Mouse (Mus musculus) layer of hippocampus, adult 9-11 months (tissue): ENCODE data around the gene Kif1c.

ENCODE experiments used
- DNase-seq: peaks from one replicate; pipeline ENCODE4 v3.0.0; 2022

Gene Kif1c

DNA sequence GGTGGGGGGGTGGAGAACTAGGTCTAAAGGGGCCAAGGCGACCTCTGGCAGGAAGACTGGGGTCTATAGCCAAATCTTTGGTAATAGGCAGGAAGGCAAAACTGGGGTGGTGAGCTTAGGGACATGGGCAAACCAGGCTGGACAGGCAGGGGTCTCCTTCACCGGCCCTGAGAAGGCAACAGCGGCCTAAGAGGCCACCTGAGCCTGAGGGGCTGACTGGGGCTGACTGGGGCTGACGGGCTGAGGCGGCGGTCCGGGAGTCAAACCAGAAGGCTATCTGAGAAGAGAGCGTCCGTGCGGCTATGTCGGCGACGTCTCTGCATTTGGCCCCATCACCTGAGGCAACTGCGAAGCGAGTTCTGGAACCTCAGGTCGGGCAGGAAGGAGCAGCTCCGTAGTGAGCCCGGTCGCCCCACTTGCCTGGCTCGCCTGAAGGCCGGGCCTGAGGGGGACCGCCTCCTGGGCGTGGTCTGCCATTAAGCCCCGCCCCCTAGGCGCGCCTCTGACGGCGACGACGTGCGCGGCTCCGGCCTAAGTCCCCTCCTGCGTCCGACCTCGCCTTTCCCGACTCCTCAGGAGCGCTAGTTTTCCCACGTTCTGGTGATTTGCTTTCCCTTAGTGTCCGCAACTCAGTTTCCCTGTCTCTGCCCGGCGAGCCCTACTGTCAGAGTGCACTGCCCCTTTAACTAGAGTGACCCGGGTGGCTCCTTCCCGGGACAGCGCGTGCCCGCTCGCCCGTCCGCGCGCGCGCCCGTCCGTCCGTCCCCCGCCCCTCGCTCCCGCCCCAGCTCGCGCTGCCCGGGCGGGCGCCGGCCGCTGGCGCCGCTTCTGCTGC is at the start of gene Kif1c, which contains the start of gene Inca1:
Gene Kif1c (plus strand): TSS at position 827 of the 835 bp plus-strand sequence.
Gene Inca1 (minus strand): TSS at position 434 of the 835 bp plus-strand sequence.
- peak; percentile 94 for DNase-seq

GRCm38 (mm10) chr11:70651391-70651790 is 49.0 kb upstream of the Kif1c start:
- peak; percentile 2 for DNase-seq

DNA sequence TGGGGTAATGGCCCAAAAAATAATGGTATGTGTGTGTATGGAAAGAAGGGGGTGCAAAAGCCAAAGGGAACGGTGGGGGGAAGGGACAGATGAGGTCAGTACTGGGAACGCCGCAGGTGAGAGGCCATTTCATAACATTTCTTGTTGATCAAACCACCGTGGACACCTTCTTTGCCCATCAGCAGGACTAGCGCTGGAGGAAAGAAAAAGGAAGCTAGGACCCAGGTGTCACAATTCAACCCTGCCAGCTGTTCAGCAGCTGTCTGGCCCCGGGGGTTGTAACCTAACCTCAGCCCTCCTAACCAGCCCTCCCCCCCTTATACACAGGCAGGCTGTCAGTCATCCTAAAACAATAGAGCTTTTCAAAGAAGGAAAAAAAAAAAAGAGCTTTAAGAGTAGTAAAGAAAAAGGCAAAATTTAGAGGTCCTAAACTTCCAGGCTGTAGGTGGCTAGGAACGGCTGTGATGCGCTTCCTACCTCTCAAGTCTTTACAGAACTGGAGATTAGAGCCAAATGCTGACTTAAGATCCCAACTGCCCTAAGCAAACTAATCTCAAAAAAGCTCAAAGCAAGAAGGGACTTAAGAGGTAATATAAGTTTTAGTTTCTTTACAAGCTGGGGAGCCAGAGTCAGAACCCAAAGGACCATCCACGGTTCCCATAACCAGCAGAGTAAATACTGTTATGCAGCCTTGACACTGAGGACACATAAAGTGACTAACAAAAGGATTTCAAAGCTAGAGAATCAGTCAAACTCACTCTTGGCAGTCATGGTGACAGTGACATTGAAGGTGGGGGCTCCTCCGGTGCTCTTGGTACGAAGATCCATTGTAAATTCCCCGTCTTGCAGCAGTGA is 48.1 kb upstream of the Kif1c start:
- DNase-seq, result peak; percentile 14

DNA sequence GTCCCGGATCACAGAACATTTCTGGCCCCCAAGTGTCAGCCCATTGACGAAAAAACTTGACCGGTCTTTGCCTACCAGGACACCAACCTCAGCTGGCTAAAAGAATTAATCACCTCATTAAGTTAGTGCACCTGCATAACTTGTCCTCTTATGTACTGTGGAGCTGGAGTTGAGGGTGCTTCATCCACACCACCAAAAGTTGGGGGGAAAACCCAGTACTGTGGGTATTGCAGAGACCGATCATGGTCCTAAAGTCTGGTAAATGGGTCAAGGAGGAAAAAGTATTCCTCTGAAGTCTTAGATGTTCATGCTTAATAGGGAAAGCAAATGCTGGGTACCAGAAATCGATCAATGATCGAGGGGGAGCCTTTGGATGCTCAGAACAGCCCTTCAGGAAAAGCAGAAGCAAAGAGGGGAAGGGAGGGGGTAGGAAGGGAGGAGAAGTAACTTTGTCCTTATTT is 47.4 kb upstream of the Kif1c start:
- no peak for DNase-seq

- peak; percentile 44 for DNase-seq
Observed at GRCm38 (mm10) chr11:70653345-70654197, 46.8 kb upstream of the Kif1c start.

DNA sequence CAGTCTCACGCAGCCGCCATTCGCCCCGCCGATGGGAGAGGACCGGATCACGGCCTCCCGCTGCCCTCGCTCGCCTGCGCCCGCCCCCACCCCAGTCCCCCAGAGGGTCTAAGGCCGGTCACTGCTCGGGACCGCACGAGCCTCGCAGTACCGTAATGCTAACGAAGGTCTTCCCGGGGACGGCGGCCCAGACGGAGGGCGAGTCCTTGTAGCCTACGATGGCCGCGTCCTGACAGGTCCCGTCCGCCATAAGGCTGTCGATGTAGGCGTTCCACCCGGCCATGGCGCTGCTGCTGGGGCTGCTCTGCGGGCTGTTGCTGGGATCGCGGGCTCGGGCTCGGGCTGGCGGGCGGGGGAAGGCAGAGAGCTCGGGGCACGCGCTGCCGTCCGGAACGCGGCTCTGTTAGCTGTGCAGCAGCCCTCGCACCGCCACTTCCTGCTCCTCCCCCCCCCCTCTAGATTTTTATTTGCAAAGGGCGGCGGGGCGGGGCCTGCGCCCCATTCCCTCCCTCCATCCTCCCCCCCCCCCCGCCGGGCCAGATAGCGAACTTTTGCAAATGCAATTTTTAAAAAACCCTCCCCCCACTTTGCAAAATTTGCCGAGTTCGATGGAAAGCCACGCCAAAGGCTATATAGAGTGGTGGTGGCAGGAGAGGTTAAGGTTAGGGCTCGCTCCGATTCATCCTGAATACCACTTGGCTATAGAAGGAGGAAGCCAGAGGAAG is 46.0 kb upstream of the Kif1c start, which contains the start of gene Pfn1:
Gene Pfn1 (minus strand): TSS at position 447 of the 725 bp plus-strand sequence.
- peak; percentile 77 for DNase-seq

DNA sequence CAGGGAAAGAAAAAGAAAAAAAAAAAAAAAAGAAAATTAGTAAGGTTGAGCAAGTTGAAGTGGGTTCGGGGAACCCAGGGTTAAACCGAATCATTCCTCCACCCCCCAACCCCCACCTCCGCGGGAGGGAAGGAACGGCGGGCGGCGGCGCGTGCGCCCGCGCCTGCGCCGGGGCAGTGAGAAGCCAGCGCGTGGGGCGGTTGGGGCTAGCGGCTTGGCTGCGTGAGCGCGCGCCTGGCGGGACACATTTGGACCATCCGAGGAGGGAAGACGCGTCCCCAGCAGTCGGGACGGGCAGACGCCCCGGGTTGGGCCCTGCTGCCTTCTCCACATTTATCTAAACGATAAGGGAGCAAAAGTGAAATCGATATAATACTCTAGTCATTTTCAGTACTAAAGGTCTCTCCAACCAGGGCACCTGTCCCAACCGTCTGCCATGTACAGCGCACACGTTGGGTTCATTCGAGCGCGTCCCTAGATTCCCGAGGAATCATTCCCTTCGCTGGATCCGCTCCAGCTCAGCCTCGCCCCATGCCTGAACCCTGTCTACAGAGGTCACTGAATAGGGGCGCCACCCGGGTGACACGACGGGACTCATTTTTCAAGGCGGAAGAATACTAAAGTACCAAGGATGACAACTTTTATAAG is 45.3 kb upstream of the Kif1c start:
- peak; percentile 68 for DNase-seq

- DNase-seq, result no peak
Observed at GRCm38 (mm10) chr11:70655571-70656455, 44.5 kb upstream of the Kif1c start.

- DNase-seq, result no peak
Observed at GRCm38 (mm10) chr11:70656456-70656927, 43.9 kb upstream of the Kif1c start.

- no peak for DNase-seq
Observed at GRCm38 (mm10) chr11:70656964-70657363, 43.4 kb upstream of the Kif1c start, which contains the start of gene Eno3. Gene Eno3, plus strand, starts transcription at chr11:70657202.

DNA sequence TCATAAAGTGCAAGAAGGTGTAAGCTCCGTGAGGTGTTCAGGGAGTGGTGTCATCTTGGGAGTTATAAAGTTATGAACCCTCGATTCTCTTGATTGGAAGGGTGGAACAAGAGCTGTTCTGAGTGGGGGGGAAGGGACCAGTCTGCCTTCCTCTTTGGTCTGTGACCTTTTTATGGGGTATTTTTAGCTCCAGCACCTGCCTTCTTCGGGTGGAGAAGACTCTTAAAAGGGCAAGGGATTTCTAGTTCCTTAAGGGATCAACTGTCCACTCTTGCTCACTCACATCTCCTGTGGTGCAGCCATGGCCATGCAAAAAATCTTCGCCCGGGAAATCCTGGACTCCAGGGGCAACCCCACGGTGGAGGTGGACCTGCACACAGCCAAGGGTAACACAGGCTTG is 42.8 kb upstream of the Kif1c start:
- no peak for DNase-seq

DNA sequence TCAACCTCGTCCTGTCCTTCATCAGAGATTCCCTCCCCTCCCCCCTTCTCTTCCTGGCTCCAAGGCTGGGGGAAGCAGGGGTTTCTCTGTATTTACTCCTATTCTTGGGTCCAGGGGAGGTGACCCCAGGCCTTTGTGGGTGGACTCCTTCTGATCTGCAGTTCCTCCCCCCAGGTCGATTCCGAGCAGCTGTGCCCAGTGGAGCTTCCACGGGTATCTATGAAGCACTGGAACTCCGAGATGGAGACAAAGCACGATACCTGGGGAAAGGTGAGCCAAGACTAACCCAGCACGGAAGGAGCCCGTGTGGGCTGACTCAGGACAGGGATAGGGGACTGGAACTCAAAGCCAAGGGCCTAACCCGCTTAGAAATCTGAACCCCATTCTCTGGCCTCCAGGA is 42.4 kb upstream of the Kif1c start:
- DNase-seq, result no peak

- no peak for DNase-seq
Observed at GRCm38 (mm10) chr11:70658521-70658920, 41.8 kb upstream of the Kif1c start.

DNA sequence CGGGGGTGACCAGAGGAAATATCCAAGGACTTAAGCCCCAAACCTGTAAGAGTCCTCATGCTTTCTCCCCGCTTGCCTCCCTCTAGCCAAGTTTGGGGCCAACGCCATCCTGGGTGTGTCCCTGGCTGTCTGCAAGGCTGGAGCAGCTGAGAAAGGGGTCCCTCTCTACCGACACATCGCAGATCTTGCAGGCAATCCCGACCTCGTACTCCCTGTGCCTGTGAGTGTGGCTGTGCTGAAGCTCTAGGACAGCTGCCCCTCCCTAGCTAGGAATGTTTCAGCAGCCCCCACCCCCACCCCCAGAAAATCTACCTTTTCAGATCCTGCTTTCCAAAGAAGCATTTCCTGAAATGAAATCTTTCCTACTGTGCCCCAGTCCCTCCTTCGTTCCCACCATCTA is 41.4 kb upstream of the Kif1c start:
- DNase-seq, result no peak

DNA sequence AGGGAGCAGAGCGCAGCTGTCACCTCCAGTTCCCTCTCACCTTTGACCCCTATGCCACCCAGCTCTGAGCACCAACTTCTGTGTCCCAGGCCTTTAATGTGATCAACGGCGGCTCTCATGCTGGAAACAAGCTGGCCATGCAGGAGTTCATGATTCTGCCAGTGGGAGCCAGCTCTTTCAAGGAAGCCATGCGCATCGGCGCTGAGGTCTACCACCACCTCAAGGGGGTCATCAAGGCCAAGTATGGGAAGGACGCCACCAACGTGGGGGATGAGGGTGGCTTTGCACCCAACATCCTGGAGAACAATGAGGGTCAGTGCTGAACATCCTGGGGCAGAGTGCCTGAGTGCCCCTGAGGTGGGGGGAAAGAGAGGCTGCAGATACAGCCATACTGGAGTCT is 39.8 kb upstream of the Kif1c start:
- DNase-seq, result no peak

DNA sequence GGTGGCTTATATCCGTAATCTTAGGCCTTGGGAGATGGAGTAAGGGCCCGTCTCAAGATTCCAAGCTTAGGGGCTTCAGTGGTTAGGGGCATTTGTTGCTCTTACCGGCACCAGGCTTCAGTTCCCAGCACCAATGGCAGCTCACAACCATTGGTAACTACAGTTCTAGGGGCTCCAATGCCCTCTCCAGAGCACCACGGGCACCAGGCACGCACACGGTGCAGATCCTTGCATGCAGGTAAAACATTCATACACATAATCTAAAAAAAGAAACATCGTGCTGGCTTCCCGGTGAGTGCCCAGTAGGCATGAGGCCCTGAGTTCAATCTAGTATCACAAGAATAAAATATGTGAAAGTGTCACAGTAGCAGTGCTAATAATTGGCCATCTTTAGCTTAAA is 37.2 kb upstream of the Kif1c start:
- no peak for DNase-seq

- DNase-seq, result no peak
Observed at GRCm38 (mm10) chr11:70663957-70664356, 36.4 kb upstream of the Kif1c start.

GRCm38 (mm10) chr11:70664741-70665140 is 35.6 kb upstream of the Kif1c start:
- no peak for DNase-seq

- no peak for DNase-seq
Observed at GRCm38 (mm10) chr11:70666687-70667086, 33.7 kb upstream of the Kif1c start.
